Comparison of ENCODE assay signal across 1 mouse cellular context in genomic region chr9:21292271-21292670, GRCm38 (mm10).
TF ChIP-seq lines count a peak whose summit lies in the region.

No protein-coding gene starts in this region.

TF ChIP-seq in MEL, 35 proteins besides CTCF, POLR2A, EP300 and RAD21:
- no peak for TF ChIP-seq HCFC1 (IDR thresholded peaks at IDR 0.05; ENCODE audit: low read depth, low read length)
- no peak for TF ChIP-seq NELFE (IDR thresholded peaks at IDR 0.05; ENCODE audit: low read depth, low read length)
- TF ChIP-seq USF1 (IDR thresholded peaks at IDR 0.05; ENCODE audit: low read depth, low read length) = no peak
- no peak for TF ChIP-seq TBP (IDR thresholded peaks at IDR 0.05; ENCODE audit: low read depth, low read length)
- no peak for TF ChIP-seq ETS1 (IDR thresholded peaks at IDR 0.05; ENCODE audit: low read depth, low read length)
- TF ChIP-seq RCOR1 (IDR thresholded peaks at IDR 0.05; ENCODE audit: low read depth, low read length) = no peak
- TF ChIP-seq CHD2 (IDR thresholded peaks at IDR 0.05; ENCODE audit: low read length) = no peak
- TF ChIP-seq MYC (IDR thresholded peaks at IDR 0.05; ENCODE audit: low read depth, low read length) = no peak
- TF ChIP-seq ZKSCAN1 (IDR thresholded peaks at IDR 0.05; ENCODE audit: low read depth, low read length) = no peak
- no peak for TF ChIP-seq E2F4 (IDR thresholded peaks at IDR 0.05; ENCODE audit: borderline replicate concordance, low read depth, low read length)
- no peak for TF ChIP-seq KAT2A (conservative IDR thresholded peaks at IDR 0.05; ENCODE audit: low read depth, low read length)
- TF ChIP-seq ZNF384 (IDR thresholded peaks at IDR 0.05; ENCODE audit: low read depth, low read length) = no peak
- TF ChIP-seq MAZ (IDR thresholded peaks at IDR 0.05; ENCODE audit: low read depth, low read length) = no peak
